Mouse (Mus musculus) lung, adult 2 months (tissue): ENCODE measurements around the gene Cpeb3.

Experiments used
- CTCF ChIP-seq: fragments of 200-500 bp; IDR thresholded peaks from 2 replicates; pipeline ENCODE4 v1.5.1; 2011; ENCODE audit warnings: mild to moderate bottlenecking, low read length, control low read depth; ENCODE audit not compliant: insufficient read depth
- POLR2A ChIP-seq: fragments of 200-500 bp; IDR thresholded peaks from 2 replicates; pipeline ENCODE4 v1.6.1; 2011; ENCODE audit warnings: low read depth, mild to moderate bottlenecking, control low read depth, low read length, borderline replicate concordance; ENCODE audit errors: extremely low read depth

- TF ChIP-seq POLR2A (no peak), CTCF (no peak)
Observed at GRCm38 (mm10) chr19:37214711-37215110, 6.3 kb upstream of the Cpeb3 start.
